Mouse (Mus musculus): ENCODE measurements at regions not wholly inside any gene's neighbourhood (a gene's known extent, or its start where the extent isn't known, plus 50 kb on each side); places are given as distances from the start of the nearest gene placed in this dataset.
"Not testable (repeated sequence)": the region's sequence is repeated elsewhere in the genome, so short reads cannot be mapped to it uniquely, and the experiment has no call there.

- DNase-seq = no peak
Measured at GRCm38 (mm10) chr13:113484159-113484762, 134.1 kb downstream of the Snx18 start.

- DNase-seq = no peak
Measured at GRCm38 (mm10) chr13:113482911-113483310, 135.5 kb downstream of the Snx18 start.

GRCm38 (mm10) chr13:113477901-113478510, 140.4 kb downstream of the Snx18 start:
- no peak for DNase-seq

GRCm38 (mm10) chr13:113470822-113471557, 147.4 kb downstream of the Snx18 start:
- DNase-seq = no peak

- DNase-seq = no peak
Measured at GRCm38 (mm10) chr13:113464190-113465064, 153.9 kb downstream of the Snx18 start.

- no peak for DNase-seq
Measured at GRCm38 (mm10) chr13:113463420-113463819, 154.9 kb downstream of the Snx18 start.

GRCm38 (mm10) chr13:113454490-113455295, 161.7 kb downstream of the BC067074 start:
- no peak for DNase-seq

- no peak for DNase-seq
Measured at GRCm38 (mm10) chr13:113448378-113448777, 155.4 kb downstream of the BC067074 start.

GRCm38 (mm10) chr13:113446226-113446625, 153.3 kb downstream of the BC067074 start:
- no peak for DNase-seq

- not testable (repeated sequence) for DNase-seq
Measured at GRCm38 (mm10) chr13:113444481-113444880, 151.5 kb downstream of the BC067074 start.

GRCm38 (mm10) chr13:113443078-113443477, 150.1 kb downstream of the BC067074 start:
- no peak for DNase-seq

- DNase-seq = no peak
Measured at GRCm38 (mm10) chr13:113442169-113442568, 149.2 kb downstream of the BC067074 start.

- no peak for DNase-seq
Measured at GRCm38 (mm10) chr13:113440137-113440536, 147.2 kb downstream of the BC067074 start.

- DNase-seq = no peak
Measured at GRCm38 (mm10) chr13:113439516-113439915, 146.6 kb downstream of the BC067074 start.

- no peak for DNase-seq
Measured at GRCm38 (mm10) chr13:113438872-113439271, 145.9 kb downstream of the BC067074 start.

GRCm38 (mm10) chr13:113436288-113436687, 143.3 kb downstream of the BC067074 start:
- DNase-seq = no peak

- no peak for DNase-seq
Measured at GRCm38 (mm10) chr13:113435117-113435516, 142.2 kb downstream of the BC067074 start.

- no peak for DNase-seq
Measured at GRCm38 (mm10) chr13:113433456-113433855, 140.5 kb downstream of the BC067074 start.

GRCm38 (mm10) chr13:113429615-113430014, 136.7 kb downstream of the BC067074 start:
- DNase-seq = peak; percentile 37

All from lung, postnatal 14 days (tissue).